Mouse (Mus musculus): Measurements from ENCODE around the gene Gm20521.

GRCm38 (mm10) chr14:54874165-54874564, 9.1 kb upstream of the Gm20521 start:
- TF ChIP-seq CTCF (IDR thresholded peaks at IDR 0.05; ENCODE audit: low read depth, low read length) (no peak), TAL1 (conservative IDR thresholded peaks at IDR 0.05; ENCODE audit: low read depth, low read length) (no peak), GATA1 (IDR thresholded peaks at IDR 0.05; ENCODE audit: borderline replicate concordance, low read length) (no peak), POLR2AphosphoS5 (IDR thresholded peaks at IDR 0.05; ENCODE audit: insufficient replicate concordance, low read depth, low read length) (no peak), GATA2 (IDR thresholded peaks at IDR 0.05; ENCODE audit: borderline replicate concordance, low read depth, low read length) (no peak)
